Mouse (Mus musculus): ENCODE measurements around the gene 4921501E09Rik. TPM values are rescaled to one million over a fixed set of nuclear protein-coding genes. Genes with fewer than 3 reads are reported as not detected.

The 4921501E09Rik gene
- polyA plus RNA-seq (2012; ENCODE audit: insufficient read depth, insufficient read length, low replicate concordance, missing spikeins) = not detected in 2 replicates

DNA sequence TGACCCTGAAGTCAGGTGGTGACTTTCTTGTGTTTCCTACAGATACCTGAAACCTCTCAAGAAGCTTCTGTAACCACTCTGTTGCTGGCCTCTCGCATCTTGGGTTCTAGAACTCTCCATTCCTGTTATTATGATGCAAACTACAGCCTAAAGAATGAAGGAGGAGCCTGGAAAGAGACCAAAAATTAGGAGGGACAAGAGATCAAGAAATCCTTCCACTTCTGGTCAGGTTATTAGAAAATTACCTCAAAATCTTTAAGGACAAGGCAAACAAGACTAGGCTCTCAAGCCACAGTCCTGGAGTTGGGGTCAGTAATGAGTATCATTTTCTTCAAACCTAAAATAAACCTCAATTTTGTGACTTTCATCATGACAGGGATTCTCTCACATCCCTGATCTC, at the start of gene 4921501E09Rik:
TSS of gene 4921501E09Rik (minus strand) at position 101 of the 400 bp plus-strand sequence.
- WGBS = 40% methylated on average over 1 of the region's 1 CpGs
- no peak for TF ChIP-seq POLR2A (IDR thresholded peaks at IDR 0.05; ENCODE audit: insufficient read depth, low read depth, low read length)
- TF ChIP-seq CTCF (IDR thresholded peaks at IDR 0.05; ENCODE audit: insufficient read depth, low read depth, low read length) = no peak
- Histone ChIP-seq H3K4me1 (ENCODE audit: control insufficient read depth, insufficient read depth, low read length) (no peaks in the 10 kb centered on the region), H3K27ac (ENCODE audit: insufficient read depth, low read depth, low read length) (no peak within 1 kb of the TSS), H3K4me3 (ENCODE audit: insufficient read depth, low read depth, low read length) (no peak within 1 kb of the TSS)

DNA sequence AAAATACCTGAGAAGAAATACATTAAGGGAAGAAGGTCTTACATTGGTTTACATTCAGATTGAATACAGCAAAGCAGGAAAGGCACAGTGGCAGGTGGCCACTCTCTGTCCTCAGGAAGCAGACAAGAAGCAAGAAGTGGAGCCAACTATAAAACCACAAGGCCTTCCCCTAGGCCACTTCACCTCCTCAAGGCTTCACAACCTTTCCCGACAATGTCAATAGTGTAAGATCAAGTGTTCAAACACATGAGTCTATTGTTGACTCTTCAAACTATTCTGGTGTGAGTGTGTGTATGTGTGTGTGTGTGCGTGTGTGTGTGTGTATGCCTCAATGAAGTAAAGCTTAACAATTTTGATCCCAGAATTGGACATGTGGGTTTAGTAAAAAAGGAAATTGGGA, 29.5 kb upstream of the 4921501E09Rik start:
- TF ChIP-seq CTCF (IDR thresholded peaks at IDR 0.05; ENCODE audit: insufficient read depth, low read depth, low read length) (no peak), POLR2A (IDR thresholded peaks at IDR 0.05; ENCODE audit: insufficient read depth, low read depth, low read length) (no peak)
- Histone ChIP-seq H3K4me1 (ENCODE audit: control insufficient read depth, insufficient read depth, low read length) (peaks cover 5% of the 10 kb centered on the region; the same call in 1 of the 2 replicates), H3K4me3 (ENCODE audit: insufficient read depth, low read depth, low read length) (no peak overlapping the region), H3K27ac (ENCODE audit: insufficient read depth, low read depth, low read length) (no peak overlapping the region)
- 89% methylated on average over 2 of the region's 2 CpGs for WGBS

DNA sequence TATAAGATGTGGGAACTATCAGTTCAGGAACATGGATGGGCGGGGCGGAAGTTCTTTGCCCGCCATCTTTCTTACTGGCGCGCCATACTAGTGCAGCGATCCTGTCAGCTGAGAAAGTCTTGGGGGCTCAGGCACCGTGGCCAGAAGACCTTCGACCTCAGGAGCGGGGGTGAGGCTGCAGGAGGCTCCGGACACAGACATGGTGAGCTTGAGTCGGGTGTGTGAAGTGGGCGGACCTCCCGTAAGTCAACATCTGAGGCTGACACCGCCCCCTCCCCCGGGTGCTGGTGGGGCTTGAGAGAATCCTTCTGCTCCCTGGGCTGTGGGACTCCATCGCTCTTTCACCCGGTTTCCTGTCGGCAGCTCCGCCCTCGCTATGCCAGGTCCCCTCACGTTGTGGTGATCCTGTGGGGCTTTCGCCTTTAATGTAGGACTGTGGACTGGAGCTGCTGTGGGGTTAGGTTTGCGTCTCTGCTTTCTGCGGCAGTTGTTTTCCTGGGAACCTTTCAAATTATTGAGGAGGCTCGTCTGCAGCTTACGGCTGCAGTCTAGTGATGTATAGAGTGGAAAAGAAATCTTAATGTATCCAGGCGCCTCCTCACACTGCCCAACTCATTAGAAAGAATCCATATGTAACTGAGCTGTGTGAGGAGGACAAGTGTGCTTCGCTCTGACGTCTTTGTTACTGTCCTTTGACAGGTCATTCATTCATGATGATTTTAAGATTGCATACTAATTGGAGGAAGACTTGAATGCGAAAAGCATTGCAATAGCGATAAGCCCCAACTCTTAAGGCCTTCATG, 24.7 kb upstream of the 4921501E09Rik start:
- TF ChIP-seq CTCF (IDR thresholded peaks at IDR 0.05; ENCODE audit: insufficient read depth, low read depth, low read length) (no peak), POLR2A (IDR thresholded peaks at IDR 0.05; ENCODE audit: insufficient read depth, low read depth, low read length) (peak; percentile 52)
- peak overlapping the region; percentile 69 for H3K4me3 ChIP-seq (ENCODE audit: insufficient read depth, low read depth, low read length)
- H3K4me1 ChIP-seq (ENCODE audit: control insufficient read depth, insufficient read depth, low read length) = peaks cover 7% of the 10 kb centered on the region
- under 1% methylated on average over 31 of the region's 31 CpGs for WGBS
- H3K27ac ChIP-seq (ENCODE audit: insufficient read depth, low read depth, low read length) = peak overlapping the region; percentile 81

DNA sequence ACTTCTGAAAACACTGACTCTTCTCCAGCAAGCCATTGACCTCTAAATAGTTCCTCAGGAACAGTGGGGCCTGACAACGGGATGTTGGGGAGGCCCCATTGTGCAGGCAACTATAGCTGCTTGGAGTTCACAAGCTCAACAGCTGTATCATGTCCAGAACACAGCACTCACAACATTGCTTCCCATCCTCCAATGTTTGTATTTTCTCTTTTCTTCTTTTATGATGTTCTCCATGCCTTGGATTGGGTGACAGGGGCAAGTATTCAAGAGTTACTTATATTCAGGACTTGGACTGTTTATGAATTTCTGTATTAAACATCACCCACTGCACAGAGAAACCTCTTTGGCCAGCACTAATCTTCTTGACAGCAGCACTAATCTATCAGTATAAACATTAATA, 23.8 kb upstream of the 4921501E09Rik start:
- Histone ChIP-seq H3K4me1 (ENCODE audit: control insufficient read depth, insufficient read depth, low read length) (peaks cover 7% of the 10 kb centered on the region), H3K27ac (ENCODE audit: insufficient read depth, low read depth, low read length) (no peak overlapping the region), H3K4me3 (ENCODE audit: insufficient read depth, low read depth, low read length) (no peak overlapping the region)
- WGBS = 90% methylated on average over 1 of the region's 1 CpGs
- TF ChIP-seq POLR2A (IDR thresholded peaks at IDR 0.05; ENCODE audit: insufficient read depth, low read depth, low read length) = no peak
- no peak for TF ChIP-seq CTCF (IDR thresholded peaks at IDR 0.05; ENCODE audit: insufficient read depth, low read depth, low read length)

DNA sequence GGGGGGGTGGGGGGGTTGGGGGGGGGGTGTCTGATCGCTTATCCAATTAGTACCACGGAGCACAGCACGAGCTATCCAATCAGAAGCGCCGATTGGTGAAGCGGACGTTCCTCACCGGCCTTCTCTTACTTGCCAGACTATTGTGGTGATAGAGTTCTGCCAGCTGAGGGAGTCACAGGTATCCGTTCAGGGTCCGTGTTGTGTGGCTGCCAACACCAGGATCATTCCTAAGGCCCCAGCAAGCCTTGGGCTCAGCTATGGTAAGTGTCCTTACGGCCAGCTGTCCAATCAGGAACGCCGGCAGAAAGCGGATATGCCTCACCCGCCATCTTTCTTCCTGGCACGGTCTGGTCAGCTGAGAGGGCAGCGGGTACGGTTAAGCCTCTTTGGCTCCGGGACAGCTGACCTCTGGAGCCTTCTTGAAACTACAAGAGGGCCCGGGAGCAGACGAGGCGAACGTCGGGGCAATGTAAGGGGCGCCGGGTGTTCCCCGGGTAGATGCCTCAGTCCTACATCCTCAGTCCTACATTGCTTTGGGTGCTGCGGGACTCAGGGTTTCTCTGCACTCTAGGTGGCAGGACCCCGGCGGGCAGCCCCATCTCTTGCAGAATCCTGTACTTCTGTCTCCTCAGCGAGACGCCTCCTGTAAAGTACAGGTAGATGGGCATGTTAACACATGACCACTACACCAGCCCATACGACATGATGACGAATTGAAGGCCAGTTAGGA, 21.5 kb upstream of the 4921501E09Rik start, which contains the start of gene Zfp563:
TSS of gene Zfp563 (plus strand) at position 91 of the 730 bp plus-strand sequence.
- peaks cover 5% of the 10 kb centered on the region for H3K4me1 ChIP-seq (ENCODE audit: control insufficient read depth, insufficient read depth, low read length)
- TF ChIP-seq POLR2A (IDR thresholded peaks at IDR 0.05; ENCODE audit: insufficient read depth, low read depth, low read length) (peak; percentile 39; the same call in 1 of the 2 replicates), CTCF (IDR thresholded peaks at IDR 0.05; ENCODE audit: insufficient read depth, low read depth, low read length) (no peak)
- 3% methylated on average over 34 of the region's 34 CpGs for WGBS
- peak within 1 kb of the TSS; percentile 89 for H3K4me3 ChIP-seq (ENCODE audit: insufficient read depth, low read depth, low read length)
- H3K27ac ChIP-seq (ENCODE audit: insufficient read depth, low read depth, low read length) = peak within 1 kb of the TSS; percentile 98

GRCm38 (mm10) chr17:33063001-33063400, 4.9 kb downstream of the 4921501E09Rik start:
- H3K4me1 ChIP-seq (ENCODE audit: control insufficient read depth, insufficient read depth, low read length) = no peaks in the 10 kb centered on the region
- TF ChIP-seq POLR2A (IDR thresholded peaks at IDR 0.05; ENCODE audit: insufficient read depth, low read depth, low read length) = no peak
- TF ChIP-seq CTCF (IDR thresholded peaks at IDR 0.05; ENCODE audit: insufficient read depth, low read depth, low read length) = no peak
- no peak overlapping the region for H3K4me3 ChIP-seq (ENCODE audit: insufficient read depth, low read depth, low read length)
- WGBS = 3% methylated on average over 1 of the region's 1 CpGs
- no peak overlapping the region for H3K27ac ChIP-seq (ENCODE audit: insufficient read depth, low read depth, low read length)

DNA sequence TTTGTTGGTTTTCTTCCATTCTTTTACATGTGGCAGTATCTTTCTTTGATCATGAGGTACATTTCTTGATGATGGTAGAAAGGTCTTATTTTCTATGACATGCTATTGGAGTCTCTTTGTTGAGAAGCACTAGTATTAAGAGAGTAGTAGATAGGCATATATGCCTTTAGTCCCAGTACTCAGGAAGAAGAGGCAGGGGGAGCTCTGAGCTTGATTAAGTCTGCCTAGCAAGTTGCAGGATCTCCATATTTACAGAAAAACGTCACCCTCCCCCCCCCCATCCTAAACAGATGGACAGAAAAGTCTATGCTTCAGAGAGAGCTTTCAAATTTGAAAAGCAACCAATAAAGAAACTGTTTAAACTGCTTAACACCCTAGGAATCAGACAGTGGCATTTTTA, 9.1 kb downstream of the 4921501E09Rik start:
- no peak overlapping the region for H3K4me3 ChIP-seq (ENCODE audit: insufficient read depth, low read depth, low read length)
- TF ChIP-seq POLR2A (IDR thresholded peaks at IDR 0.05; ENCODE audit: insufficient read depth, low read depth, low read length) = no peak
- TF ChIP-seq CTCF (IDR thresholded peaks at IDR 0.05; ENCODE audit: insufficient read depth, low read depth, low read length) = no peak
- no peaks in the 10 kb centered on the region for H3K4me1 ChIP-seq (ENCODE audit: control insufficient read depth, insufficient read depth, low read length)
- H3K27ac ChIP-seq (ENCODE audit: insufficient read depth, low read depth, low read length) = no peak overlapping the region
- WGBS = 6% methylated on average over 1 of the region's 1 CpGs

DNA sequence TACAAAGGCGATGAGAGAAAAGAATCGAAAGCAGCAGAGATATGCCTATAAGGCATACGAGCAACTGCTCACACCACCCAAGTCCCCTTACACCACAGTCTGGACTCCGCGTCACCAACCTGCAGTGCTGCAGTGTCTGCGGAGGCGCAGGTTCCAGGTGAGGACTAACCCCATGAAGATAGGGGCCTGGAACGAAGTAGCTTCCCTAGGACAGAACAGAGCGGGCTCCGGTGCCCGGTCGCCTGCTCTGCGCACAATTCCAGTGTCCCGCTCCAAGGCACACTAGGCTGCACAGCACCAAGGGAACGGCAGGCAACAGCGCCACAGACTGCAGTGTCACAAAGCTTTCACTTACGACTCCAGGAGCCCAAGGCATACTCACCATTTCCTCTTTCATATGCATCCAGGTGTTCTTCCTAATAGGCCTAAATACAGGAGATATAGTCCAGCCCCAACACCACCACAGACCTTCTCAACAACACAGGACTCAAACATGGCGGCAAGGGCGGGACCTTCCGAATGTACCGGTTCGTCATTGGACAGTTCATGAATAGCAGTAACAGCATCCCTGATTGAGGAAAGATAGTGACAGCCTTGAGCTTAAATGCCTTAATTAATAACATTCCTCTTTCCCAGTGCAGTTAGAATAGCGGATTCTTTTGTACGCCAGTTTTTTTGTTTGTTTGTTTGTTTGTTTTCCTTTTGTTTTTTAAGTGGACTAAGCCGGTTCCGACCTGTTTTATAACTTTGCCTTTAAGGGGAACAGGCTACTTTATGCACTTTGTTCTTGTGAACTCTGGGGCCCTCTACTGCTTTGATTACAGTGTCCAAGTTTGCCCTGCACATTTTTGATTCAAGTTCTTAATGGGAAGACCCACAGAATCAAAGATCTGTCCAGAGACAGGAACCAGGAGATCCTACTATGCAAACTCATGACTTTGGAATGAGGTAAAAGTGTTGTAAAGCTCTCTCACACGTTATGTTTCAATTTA, 34.7 kb downstream of the 4921501E09Rik start, which contains the start of gene Zfp763:
TSS of gene Zfp763 (minus strand) at position 503 of the 992 bp plus-strand sequence.
- TF ChIP-seq CTCF (IDR thresholded peaks at IDR 0.05; ENCODE audit: insufficient read depth, low read depth, low read length) (no peak), POLR2A (IDR thresholded peaks at IDR 0.05; ENCODE audit: insufficient read depth, low read depth, low read length) (no peak)
- H3K4me1 ChIP-seq (ENCODE audit: control insufficient read depth, insufficient read depth, low read length) = no peaks in the 10 kb centered on the region
- peak within 1 kb of the TSS; percentile 88 for H3K27ac ChIP-seq (ENCODE audit: insufficient read depth, low read depth, low read length)
- H3K4me3 ChIP-seq (ENCODE audit: insufficient read depth, low read depth, low read length) = peak within 1 kb of the TSS; percentile 75
- under 1% methylated on average over 27 of the region's 27 CpGs for WGBS
